Mouse (Mus musculus) thymus, adult 2 months (tissue): ENCODE measurements around the gene Nsun3. TPM values are rescaled to one million over a fixed set of nuclear protein-coding genes. Genes with fewer than 3 reads are reported as not detected.
A peak's percentile ranks its signal among the peaks of the same experiment; 100 is the strongest.

ENCODE experiments used
- DNase-seq: peaks from one replicate; pipeline ENCODE4 v3.0.0; 2021
- H3K27ac ChIP-seq: fragments of 200-500 bp; 2 replicates; pipeline ENCODE4 v1.5.1; 2012; ENCODE audit warnings: low read length, control low read depth; ENCODE audit not compliant: control insufficient read depth, insufficient read depth
- H3K27me3 ChIP-seq: fragments of 200-500 bp; 2 replicates; pipeline ENCODE4 v1.6.1; 2012; ENCODE audit warnings: mild to moderate bottlenecking, low read length, moderate library complexity, mixed read lengths; ENCODE audit not compliant: control insufficient read depth, insufficient read depth
- H3K36me3 ChIP-seq: fragments of 200-500 bp; 2 replicates; pipeline ENCODE4 v1.6.1; 2012; ENCODE audit warnings: mild to moderate bottlenecking, low read length, moderate library complexity; ENCODE audit not compliant: control insufficient read depth, insufficient read depth
- H3K4me1 ChIP-seq: fragments of 200-500 bp; replicated peaks from 2 replicates; pipeline ENCODE4 v1.6.1; 2012; ENCODE audit warnings: low read length; ENCODE audit not compliant: control insufficient read depth, insufficient read depth
- H3K4me3 ChIP-seq: fragments of 200-500 bp; 2 replicates; pipeline ENCODE4 v1.5.1; 2012; ENCODE audit warnings: mild to moderate bottlenecking, low read length, control low read depth, moderate library complexity; ENCODE audit not compliant: control insufficient read depth, insufficient read depth
- CTCF ChIP-seq: fragments of 200-500 bp; IDR thresholded peaks from 2 replicates; pipeline ENCODE4 v1.5.1; 2012; ENCODE audit warnings: mild to moderate bottlenecking, control low read depth, low read length, moderate library complexity, borderline replicate concordance; ENCODE audit not compliant: control insufficient read depth, poor library complexity, insufficient read depth; ENCODE audit errors: extremely low read depth
- POLR2A ChIP-seq: fragments of 200-500 bp; IDR thresholded peaks from 2 replicates; pipeline ENCODE4 v1.6.1; 2012; ENCODE audit warnings: mild to moderate bottlenecking, low read length, control low read depth, moderate library complexity; ENCODE audit not compliant: control insufficient read depth, poor library complexity, insufficient read depth; ENCODE audit errors: extremely low read depth
- WGBS: fragments of 180-500 bp; shearing (Covaris S2); methylation state at CpG from one replicate; pipeline ENCODE4 v1.1.7; 2018; 5-methylcytosine and 5-hydroxymethylcytosine counted together
- polyA plus RNA-seq: library from polyadenylated mRNA; depleted of rRNA; stranded (reverse); fragments of >200 nt; gene quantifications from 2 replicates; pipeline ENCODE4 v1.2.3, GENCODE M21; 2012

Gene Nsun3
- polyA plus RNA-seq, 1 experiment = 9.8 TPM

GRCm38 (mm10) chr16:62758340-62758739 lies 28.3 kb downstream of the Nsun3 start:
- TF ChIP-seq POLR2A (no peak), CTCF (no peak)
- peak; percentile 45 for DNase-seq
- H3K4me1 ChIP-seq = no peaks in the 10 kb centered on the region
- WGBS = 89% methylated on average over 2 of the region's 2 CpGs
- no peak overlapping the region for H3K27ac ChIP-seq
- H3K27me3 ChIP-seq = no peaks in the 10 kb centered on the region
- no peaks in the 10 kb centered on the region for H3K36me3 ChIP-seq
- H3K4me3 ChIP-seq = no peak overlapping the region

GRCm38 (mm10) chr16:62755307-62755706 lies 31.3 kb downstream of the Nsun3 start:
- TF ChIP-seq POLR2A (no peak), CTCF (no peak)
- WGBS = 95% methylated on average over 6 of the region's 6 CpGs
- no peaks in the 10 kb centered on the region for H3K4me1 ChIP-seq
- no peak for DNase-seq
- H3K27ac ChIP-seq = no peak overlapping the region
- H3K36me3 ChIP-seq = no peaks in the 10 kb centered on the region
- H3K27me3 ChIP-seq = no peaks in the 10 kb centered on the region
- H3K4me3 ChIP-seq = no peak overlapping the region

- H3K36me3 ChIP-seq = no peaks in the 10 kb centered on the region
- no peaks in the 10 kb centered on the region for H3K4me1 ChIP-seq
- TF ChIP-seq POLR2A = no peak
- no peak for TF ChIP-seq CTCF
- no peak for DNase-seq
- no peak overlapping the region for H3K4me3 ChIP-seq
- 95% methylated on average over 1 of the region's 1 CpGs for WGBS
- H3K27ac ChIP-seq = no peak overlapping the region
- H3K27me3 ChIP-seq = no peaks in the 10 kb centered on the region
These were observed 33.0 kb downstream of the Nsun3 start for GRCm38 (mm10) chr16:62753597-62753996.

- TF ChIP-seq CTCF (no peak), POLR2A (no peak)
- no peaks in the 10 kb centered on the region for H3K4me1 ChIP-seq
- H3K4me3 ChIP-seq = no peak overlapping the region
- H3K27ac ChIP-seq = no peak overlapping the region
- 96% methylated on average over 4 of the region's 4 CpGs for WGBS
- no peak for DNase-seq
- H3K36me3 ChIP-seq = no peaks in the 10 kb centered on the region
- no peaks in the 10 kb centered on the region for H3K27me3 ChIP-seq
These were observed 33.5 kb downstream of the Nsun3 start for GRCm38 (mm10) chr16:62753079-62753478.

GRCm38 (mm10) chr16:62745875-62746274 lies 40.7 kb downstream of the Nsun3 start:
- Histone ChIP-seq H3K27me3 (no peaks in the 10 kb centered on the region), H3K27ac (no peak overlapping the region), H3K4me1 (no peaks in the 10 kb centered on the region), H3K36me3 (no peaks in the 10 kb centered on the region), H3K4me3 (no peak overlapping the region)
- DNase-seq = no peak
- 66% methylated on average over 2 of the region's 2 CpGs for WGBS
- no peak for TF ChIP-seq CTCF
- TF ChIP-seq POLR2A = no peak

GRCm38 (mm10) chr16:62734359-62734758 lies 52.3 kb downstream of the Nsun3 start:
- H3K4me1 ChIP-seq = no peaks in the 10 kb centered on the region
- H3K36me3 ChIP-seq = peaks cover 10% of the 10 kb centered on the region; the same call in 1 of the 2 replicates
- H3K4me3 ChIP-seq = no peak overlapping the region
- no peak overlapping the region for H3K27ac ChIP-seq
- no peaks in the 10 kb centered on the region for H3K27me3 ChIP-seq
- no peak for TF ChIP-seq CTCF
- TF ChIP-seq POLR2A = no peak
- 91% methylated on average over 1 of the region's 1 CpGs for WGBS
- DNase-seq = no peak

GRCm38 (mm10) chr16:62730291-62730690 lies 56.3 kb downstream of the Nsun3 start:
- 98% methylated on average over 4 of the region's 4 CpGs for WGBS

More at GRCm38 (mm10) chr16:62730291-62730690, 56.3 kb downstream of the Nsun3 start:
- DNase-seq = no peak
- H3K4me3 ChIP-seq = no peak overlapping the region
- no peaks in the 10 kb centered on the region for H3K4me1 ChIP-seq
- H3K36me3 ChIP-seq = peaks cover 10% of the 10 kb centered on the region; the same call in 1 of the 2 replicates
- TF ChIP-seq POLR2A (no peak), CTCF (no peak)
- H3K27ac ChIP-seq = no peak overlapping the region
- no peaks in the 10 kb centered on the region for H3K27me3 ChIP-seq
